Comparison of ENCODE assay signal across 34 mouse cellular contexts in the genomic region with DNA sequence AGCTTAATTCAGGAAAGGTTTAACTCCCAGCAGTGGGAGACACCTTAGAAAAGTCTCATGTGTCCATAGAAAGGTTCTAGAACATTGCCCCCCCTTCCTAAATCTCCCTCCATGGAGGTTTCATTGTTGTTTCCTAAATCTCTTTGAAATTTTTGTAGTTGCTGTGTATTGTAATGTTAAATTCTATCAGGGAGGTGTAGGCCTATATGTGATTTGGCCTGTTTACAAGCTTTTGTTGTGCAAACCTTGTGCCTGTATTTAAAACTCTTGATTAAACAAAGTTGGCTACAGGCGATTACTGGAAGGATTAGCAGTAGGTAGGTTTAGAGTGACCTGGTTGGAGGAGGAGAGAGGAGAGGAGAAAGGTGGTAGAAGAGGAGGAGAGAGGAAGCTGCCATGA.
"Had no signal": no experiment of that assay in that cellular context is flagged by ENCODE, and none has a peak within 500 bp of the region (broad histone marks: within the 10 kb centered on the region; RNA-seq: fewer than 3 reads in every experiment).

No protein-coding gene starts in this region.

- H3K9ac ChIP-seq: heart, embryonic 12.5 days; heart, embryonic 13.5 days; heart, embryonic 15.5 days; hindbrain, embryonic 12.5 days; hindbrain, embryonic 13.5 days; hindbrain, embryonic 14.5 days; hindbrain, embryonic 15.5 days; intestine, embryonic 15.5 days; kidney, embryonic 15.5 days had no signal

- H3K27ac ChIP-seq: heart, embryonic 13.5 days; heart, embryonic 15.5 days; hindbrain, embryonic 10.5 days; hindbrain, embryonic 12.5 days; hindbrain, embryonic 13.5 days; hindbrain, embryonic 14.5 days; hindbrain, embryonic 15.5 days; hindbrain, postnatal 0 days; intestine, embryonic 15.5 days; kidney, embryonic 15.5 days; kidney, postnatal 0 days; layer of hippocampus, adult 2 months; left cerebral cortex, adult 2 months had no signal

- H3K36me3 ChIP-seq: heart, embryonic 12.5 days; heart, embryonic 13.5 days; heart, embryonic 15.5 days; hindbrain, embryonic 10.5 days; hindbrain, embryonic 12.5 days; hindbrain, embryonic 13.5 days; hindbrain, embryonic 15.5 days; intestine, embryonic 15.5 days; kidney, embryonic 15.5 days had no signal

- ATAC-seq: hindbrain, embryonic 16.5 days; hindbrain, postnatal 0 days; inflammation-experienced regulatory T-cells, adult 6 months; intestine, embryonic 15.5 days; intestine, embryonic 16.5 days; intestine, postnatal 0 days had no signal

- H3K4me1 ChIP-seq: heart, embryonic 12.5 days; heart, embryonic 13.5 days; heart, embryonic 15.5 days; hindbrain, embryonic 10.5 days; hindbrain, embryonic 12.5 days; hindbrain, embryonic 13.5 days; hindbrain, embryonic 15.5 days; intestine, embryonic 15.5 days; kidney, embryonic 15.5 days had no signal

- H3K9me3 ChIP-seq: heart, embryonic 12.5 days; heart, embryonic 13.5 days; heart, embryonic 15.5 days; hindbrain, embryonic 12.5 days; hindbrain, embryonic 13.5 days; hindbrain, embryonic 15.5 days; intestine, embryonic 15.5 days had no signal

- DNase-seq: heart, postnatal 10 days; heart, postnatal 14 days; heart, postnatal 36 days; heart, postnatal 4 days; kidney, adult 11 months; kidney, adult 18-20 months; kidney, adult 2 months; kidney, adult 8-10 months; kidney, adult 9 months; kidney, postnatal 10 days; kidney, postnatal 14 days; kidney, postnatal 25 days; kidney, postnatal 36 days; kidney, postnatal 4 days; layer of hippocampus, adult 9-11 months; layer of hippocampus, postnatal 36 days had no signal

- H3K4me3 ChIP-seq: heart, embryonic 12.5 days; heart, embryonic 13.5 days; heart, embryonic 15.5 days; hindbrain, embryonic 10.5 days; hindbrain, embryonic 12.5 days; hindbrain, embryonic 13.5 days; hindbrain, embryonic 15.5 days; intestine, embryonic 15.5 days; kidney, embryonic 15.5 days; layer of hippocampus, adult 2 months; left cerebral cortex, adult 2 months had no signal

- H3K27me3 ChIP-seq: heart, embryonic 12.5 days; heart, embryonic 15.5 days; hindbrain, embryonic 12.5 days; hindbrain, embryonic 15.5 days; intestine, embryonic 15.5 days; kidney, embryonic 15.5 days had no signal

- H3K4me2 ChIP-seq: heart, embryonic 12.5 days; heart, embryonic 13.5 days; heart, embryonic 15.5 days; hindbrain, embryonic 12.5 days; hindbrain, embryonic 13.5 days; hindbrain, embryonic 14.5 days; hindbrain, embryonic 15.5 days; intestine, embryonic 15.5 days; kidney, embryonic 15.5 days had no signal
